Mouse (Mus musculus): ENCODE measurements at regions not wholly inside any gene's neighbourhood (a gene's known extent, or its start where the extent isn't known, plus 50 kb on each side); places are given as distances from the start of the nearest gene placed in this dataset.

DNA sequence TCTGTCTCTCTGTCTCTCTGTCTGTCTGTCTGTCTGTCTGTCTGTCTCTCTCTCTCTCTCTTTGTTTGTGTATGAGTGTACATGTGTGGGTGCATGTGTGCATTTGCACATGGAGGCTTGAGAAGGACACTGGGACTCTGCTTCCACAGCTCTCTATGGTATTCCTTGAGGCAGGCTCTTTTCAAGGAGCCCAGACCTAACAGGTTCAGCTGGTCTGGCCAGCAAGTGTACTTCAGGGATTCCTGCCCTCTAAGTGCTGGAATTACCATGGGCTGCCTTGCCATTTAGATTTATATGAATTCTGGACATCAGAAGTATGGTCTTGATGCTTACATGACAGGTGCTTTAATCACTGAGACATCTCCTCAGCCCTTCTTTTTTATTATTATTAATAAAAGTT, 274.4 kb downstream of the Tmem38b start:
- Histone ChIP-seq H3K4me3 (ENCODE audit: low read depth, low read length) (no peak overlapping the region), H3K36me3 (ENCODE audit: control insufficient read depth, insufficient read depth, low read length) (no peaks in the 10 kb centered on the region), H3K27ac (ENCODE audit: low read depth, low read length) (no peak overlapping the region), H3K9ac (replicated peaks; ENCODE audit: low read depth, low read length) (no peak overlapping the region), H3K4me2 (ENCODE audit: low read depth, low read length) (no peak overlapping the region), H3K27me3 (ENCODE audit: control insufficient read depth, insufficient read depth, low read length) (no peaks in the 10 kb centered on the region), H3K9me3 (ENCODE audit: control insufficient read depth, low read length) (no peaks in the 10 kb centered on the region), H3K4me1 (ENCODE audit: control insufficient read depth, insufficient read depth, low read length) (no peaks in the 10 kb centered on the region)
- ATAC-seq (ENCODE audit: low read depth): no peak

DNA sequence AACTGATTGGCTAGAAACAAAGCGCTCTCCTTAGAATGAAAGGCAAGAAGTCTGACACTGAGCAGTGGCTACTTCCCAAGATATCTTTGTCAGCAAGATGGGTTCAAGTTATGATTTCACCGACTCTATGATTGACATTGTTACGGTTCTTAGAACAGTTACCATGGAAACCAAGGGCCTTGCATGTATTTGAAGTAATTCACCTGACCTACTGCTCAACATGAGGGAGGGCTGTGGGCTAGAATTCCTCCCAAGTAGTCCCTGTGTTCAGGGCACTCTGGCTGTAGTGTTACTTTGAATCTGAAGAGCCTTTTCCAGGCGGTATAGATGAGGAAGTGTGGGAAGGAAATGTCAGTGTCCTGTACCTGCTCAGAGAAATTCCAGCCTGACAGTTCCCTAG, 281.1 kb downstream of the Tmem38b start:
- Histone ChIP-seq H3K36me3 (ENCODE audit: control insufficient read depth, insufficient read depth, low read length) (no peaks in the 10 kb centered on the region), H3K4me2 (ENCODE audit: low read depth, low read length) (no peak overlapping the region), H3K4me3 (ENCODE audit: low read depth, low read length) (no peak overlapping the region), H3K27ac (ENCODE audit: low read depth, low read length) (no peak overlapping the region), H3K4me1 (ENCODE audit: control insufficient read depth, insufficient read depth, low read length) (no peaks in the 10 kb centered on the region), H3K9ac (replicated peaks; ENCODE audit: low read depth, low read length) (no peak overlapping the region), H3K9me3 (ENCODE audit: control insufficient read depth, low read length) (no peaks in the 10 kb centered on the region), H3K27me3 (ENCODE audit: control insufficient read depth, insufficient read depth, low read length) (no peaks in the 10 kb centered on the region)
- 85% methylated on average over 4 of the region's 4 CpGs for WGBS
- no peak for ATAC-seq (ENCODE audit: low read depth)

DNA sequence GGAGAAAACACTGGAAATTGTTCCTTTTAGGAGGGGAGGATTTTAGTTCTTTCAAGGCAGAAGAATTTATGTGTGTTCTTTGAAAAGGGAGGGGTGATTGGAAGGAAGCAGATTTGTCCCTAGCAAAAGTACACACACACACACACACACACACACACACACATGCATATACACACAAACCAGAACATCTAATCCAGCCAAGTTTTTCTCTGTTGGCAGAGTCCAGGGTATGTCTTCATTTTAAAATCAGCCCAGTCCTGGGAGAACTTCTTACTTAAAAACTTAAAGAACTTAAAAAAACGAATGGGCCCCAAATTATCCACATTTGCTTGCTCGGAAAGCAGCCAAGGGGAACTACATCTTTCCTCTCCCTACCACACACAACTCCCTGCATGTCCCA, 290.5 kb downstream of the Tmem38b start:
- H3K9me3 ChIP-seq (ENCODE audit: control insufficient read depth, low read length): no peaks in the 10 kb centered on the region
- H3K27ac ChIP-seq (ENCODE audit: low read depth, low read length): no peak overlapping the region
- WGBS: 72% methylated on average over 2 of the region's 2 CpGs
- no peak overlapping the region for H3K9ac ChIP-seq (replicated peaks; ENCODE audit: low read depth, low read length)
- H3K4me2 ChIP-seq (ENCODE audit: low read depth, low read length): no peak overlapping the region
- no peaks in the 10 kb centered on the region for H3K36me3 ChIP-seq (ENCODE audit: control insufficient read depth, insufficient read depth, low read length)
- no peaks in the 10 kb centered on the region for H3K4me1 ChIP-seq (ENCODE audit: control insufficient read depth, insufficient read depth, low read length)
- no peaks in the 10 kb centered on the region for H3K27me3 ChIP-seq (ENCODE audit: control insufficient read depth, insufficient read depth, low read length)
- no peak for ATAC-seq (ENCODE audit: low read depth)
- H3K4me3 ChIP-seq (ENCODE audit: low read depth, low read length): no peak overlapping the region

DNA sequence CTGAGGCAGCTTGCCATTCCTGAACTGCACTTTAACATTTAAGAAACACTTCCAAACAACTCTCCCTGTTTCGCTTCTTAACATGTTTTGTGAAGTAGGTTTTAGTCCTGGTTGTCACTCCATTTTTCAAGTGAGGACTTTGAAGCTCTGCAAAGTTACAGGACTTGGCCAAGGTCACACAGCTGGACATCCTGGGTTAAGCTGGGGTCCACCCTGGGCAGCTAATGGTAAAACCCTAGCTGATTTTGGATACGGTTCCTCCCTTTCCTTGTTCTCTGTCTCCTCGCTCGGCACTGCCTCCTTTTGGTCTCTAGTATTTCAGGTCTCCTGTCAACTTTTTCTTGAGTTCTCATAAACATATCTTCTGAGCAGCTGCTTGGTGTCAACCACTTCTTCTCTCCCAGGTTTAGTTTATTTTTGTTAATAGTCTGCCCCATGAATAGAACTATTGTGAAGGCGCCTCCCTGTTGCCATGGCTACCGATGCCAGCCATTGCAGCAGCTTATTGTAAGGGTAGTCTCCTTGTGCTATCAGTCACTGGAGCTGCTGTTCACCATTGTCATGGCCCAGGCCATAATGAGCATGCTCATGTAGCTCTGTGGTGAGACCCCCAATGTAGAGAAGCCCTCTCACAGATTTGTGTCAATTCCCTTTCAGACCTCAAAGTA, 292.5 kb downstream of the Tmem38b start:
- Histone ChIP-seq H3K27me3 (ENCODE audit: control insufficient read depth, insufficient read depth, low read length) (no peaks in the 10 kb centered on the region), H3K9ac (replicated peaks; ENCODE audit: low read depth, low read length) (no peak overlapping the region), H3K4me3 (ENCODE audit: low read depth, low read length) (no peak overlapping the region), H3K36me3 (ENCODE audit: control insufficient read depth, insufficient read depth, low read length) (no peaks in the 10 kb centered on the region), H3K4me2 (ENCODE audit: low read depth, low read length) (no peak overlapping the region), H3K4me1 (ENCODE audit: control insufficient read depth, insufficient read depth, low read length) (no peaks in the 10 kb centered on the region), H3K9me3 (ENCODE audit: control insufficient read depth, low read length) (no peaks in the 10 kb centered on the region), H3K27ac (ENCODE audit: low read depth, low read length) (no peak overlapping the region)
- 33% methylated on average over 6 of the region's 6 CpGs for WGBS
- ATAC-seq (ENCODE audit: low read depth): no peak; the same call in 1 of the 2 replicates

DNA sequence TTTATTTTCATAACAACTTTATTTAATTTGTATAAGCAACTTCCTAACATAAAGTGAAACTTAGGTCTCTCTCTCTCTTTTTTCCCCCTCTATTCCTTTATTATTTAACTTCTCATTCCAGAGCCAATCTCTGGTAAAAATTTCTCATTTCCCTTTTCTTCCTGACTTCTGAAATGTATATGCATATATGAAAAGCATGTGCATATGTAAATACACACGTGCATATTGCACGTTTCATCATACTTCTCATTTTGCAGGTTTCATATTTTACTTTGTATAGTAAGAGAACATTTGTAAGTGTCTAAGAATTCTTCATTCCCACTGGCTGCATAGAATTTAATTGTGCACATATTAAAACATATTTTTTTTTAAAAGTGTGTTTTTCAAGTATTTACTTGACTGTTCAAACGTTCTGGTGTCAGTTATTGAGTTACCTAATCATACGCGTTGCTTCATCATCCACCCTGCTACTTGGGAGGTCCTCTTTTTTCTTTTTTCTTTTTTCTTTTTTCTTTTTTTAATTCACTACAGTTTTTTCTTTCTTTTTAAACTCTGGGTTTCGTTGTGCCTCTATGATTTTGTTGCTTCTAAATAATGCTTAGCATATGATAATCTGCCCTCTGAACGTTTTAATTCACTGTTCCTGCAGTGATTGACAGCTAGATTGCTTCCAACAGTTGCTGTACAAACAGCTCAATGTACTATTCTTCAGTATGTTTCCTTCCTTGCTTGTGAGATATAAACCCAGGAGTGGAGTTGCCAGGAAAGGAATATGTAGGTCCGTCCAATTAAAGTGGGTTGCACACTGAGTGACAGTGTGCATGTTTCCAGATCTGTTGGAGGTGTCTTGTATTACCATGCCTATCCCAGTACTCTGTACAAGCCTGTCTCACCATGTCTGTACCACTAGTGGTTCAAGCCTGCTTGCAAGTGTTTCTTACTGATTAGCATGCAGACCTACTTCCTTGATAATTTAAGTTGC, 303.2 kb downstream of the Tmem38b start:
- no peak for ATAC-seq (ENCODE audit: low read depth)
- H3K27me3 ChIP-seq (ENCODE audit: control insufficient read depth, insufficient read depth, low read length): no peaks in the 10 kb centered on the region
- H3K36me3 ChIP-seq (ENCODE audit: control insufficient read depth, insufficient read depth, low read length): no peaks in the 10 kb centered on the region
- H3K9me3 ChIP-seq (ENCODE audit: control insufficient read depth, low read length): no peaks in the 10 kb centered on the region
- H3K4me3 ChIP-seq (ENCODE audit: low read depth, low read length): no peak overlapping the region
- WGBS: 75% methylated on average over 8 of the region's 8 CpGs
- no peak overlapping the region for H3K27ac ChIP-seq (ENCODE audit: low read depth, low read length)
- H3K4me2 ChIP-seq (ENCODE audit: low read depth, low read length): no peak overlapping the region
- H3K4me1 ChIP-seq (ENCODE audit: control insufficient read depth, insufficient read depth, low read length): no peaks in the 10 kb centered on the region
- no peak overlapping the region for H3K9ac ChIP-seq (replicated peaks; ENCODE audit: low read depth, low read length)

DNA sequence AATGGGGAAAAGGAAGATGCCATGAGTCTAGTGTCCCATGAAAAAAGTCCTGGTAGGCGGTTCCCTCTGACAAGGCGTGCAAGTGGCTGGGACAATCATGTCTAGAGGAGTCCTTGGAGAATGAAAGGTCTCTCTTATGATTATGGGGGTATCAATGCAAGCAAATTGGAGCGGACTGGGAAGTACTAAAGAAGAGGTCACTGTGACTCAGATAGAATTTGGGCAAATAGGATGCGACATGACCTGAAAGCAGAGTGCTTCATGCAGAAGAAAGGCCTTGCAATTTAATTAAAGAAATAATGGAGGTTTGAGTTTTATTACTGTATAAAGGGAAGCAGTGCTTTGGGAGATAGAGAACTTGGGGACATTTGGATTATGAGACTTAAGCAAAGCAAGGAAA, 330.3 kb downstream of the Tmem38b start:
- H3K4me1 ChIP-seq (ENCODE audit: control insufficient read depth, insufficient read depth, low read length): no peaks in the 10 kb centered on the region
- H3K4me2 ChIP-seq (ENCODE audit: low read depth, low read length): no peak overlapping the region
- H3K9ac ChIP-seq (replicated peaks; ENCODE audit: low read depth, low read length): no peak overlapping the region
- H3K27ac ChIP-seq (ENCODE audit: low read depth, low read length): no peak overlapping the region
- no peak overlapping the region for H3K4me3 ChIP-seq (ENCODE audit: low read depth, low read length)
- no peaks in the 10 kb centered on the region for H3K9me3 ChIP-seq (ENCODE audit: control insufficient read depth, low read length)
- no peaks in the 10 kb centered on the region for H3K36me3 ChIP-seq (ENCODE audit: control insufficient read depth, insufficient read depth, low read length)
- H3K27me3 ChIP-seq (ENCODE audit: control insufficient read depth, insufficient read depth, low read length): no peaks in the 10 kb centered on the region
- ATAC-seq (ENCODE audit: low read depth): no peak
- WGBS: 97% methylated on average over 4 of the region's 4 CpGs

DNA sequence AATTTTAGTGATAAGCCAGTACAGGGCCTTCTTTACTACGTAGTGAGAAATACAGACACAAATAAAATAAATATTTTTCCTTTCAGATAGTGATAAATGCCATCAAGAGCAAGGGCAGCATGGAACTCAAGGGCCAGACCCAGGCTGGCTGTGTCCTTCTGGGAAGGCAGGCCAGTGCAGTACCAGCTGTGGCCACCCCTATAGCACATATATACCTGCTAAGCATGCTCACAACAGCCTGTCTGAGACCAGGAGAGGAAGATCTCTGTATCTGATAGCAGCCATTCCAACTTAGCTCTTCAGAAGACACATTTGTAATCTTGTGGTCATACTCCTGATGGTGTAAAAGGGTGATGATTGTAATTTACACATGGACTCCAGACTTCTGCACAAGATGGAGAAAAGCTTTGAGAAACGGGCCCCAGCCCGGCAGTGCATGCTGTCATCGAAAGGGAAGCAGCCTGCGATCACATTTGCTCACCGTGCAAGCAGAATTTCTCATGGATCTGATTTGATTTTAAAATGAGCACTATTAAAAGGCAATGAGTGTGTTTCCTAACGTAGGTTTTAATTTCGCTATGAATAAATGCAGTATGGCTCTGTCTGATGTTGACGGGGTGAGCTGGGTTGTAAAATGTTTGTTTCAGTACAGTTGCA, 335.6 kb downstream of the Tmem38b start:
- WGBS: 77% methylated on average over 9 of the region's 9 CpGs
- Histone ChIP-seq H3K4me3 (ENCODE audit: low read depth, low read length) (no peak overlapping the region), H3K9me3 (ENCODE audit: control insufficient read depth, low read length) (no peaks in the 10 kb centered on the region), H3K36me3 (ENCODE audit: control insufficient read depth, insufficient read depth, low read length) (no peaks in the 10 kb centered on the region), H3K9ac (replicated peaks; ENCODE audit: low read depth, low read length) (no peak overlapping the region), H3K27me3 (ENCODE audit: control insufficient read depth, insufficient read depth, low read length) (no peaks in the 10 kb centered on the region), H3K4me2 (ENCODE audit: low read depth, low read length) (no peak overlapping the region), H3K27ac (ENCODE audit: low read depth, low read length) (no peak overlapping the region), H3K4me1 (ENCODE audit: control insufficient read depth, insufficient read depth, low read length) (no peaks in the 10 kb centered on the region)
- ATAC-seq (ENCODE audit: low read depth): no peak

DNA sequence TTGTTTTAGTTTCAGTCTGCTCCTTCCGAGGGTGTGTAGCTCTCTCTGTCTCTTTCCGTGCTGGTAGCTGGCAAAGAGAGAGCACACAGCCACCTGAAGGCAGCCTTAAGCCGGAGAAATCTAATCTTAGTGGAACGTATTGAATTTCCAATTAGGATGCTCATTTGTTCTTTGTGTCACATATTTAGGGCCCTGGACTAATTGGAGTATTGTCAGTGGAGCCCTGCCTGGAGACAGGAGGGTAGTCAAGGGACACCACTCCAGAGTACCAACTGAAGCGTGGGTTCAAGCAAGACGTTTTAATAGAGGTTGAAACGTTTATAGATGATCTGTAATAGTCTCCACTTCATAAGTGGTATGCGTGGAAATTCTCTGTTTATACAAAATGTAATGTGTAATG, 336.5 kb downstream of the Tmem38b start:
- WGBS: 48% methylated on average over 8 of the region's 8 CpGs
- Histone ChIP-seq H3K4me1 (ENCODE audit: control insufficient read depth, insufficient read depth, low read length) (no peaks in the 10 kb centered on the region), H3K9me3 (ENCODE audit: control insufficient read depth, low read length) (no peaks in the 10 kb centered on the region), H3K27me3 (ENCODE audit: control insufficient read depth, insufficient read depth, low read length) (no peaks in the 10 kb centered on the region), H3K9ac (replicated peaks; ENCODE audit: low read depth, low read length) (no peak overlapping the region), H3K4me2 (ENCODE audit: low read depth, low read length) (no peak overlapping the region), H3K36me3 (ENCODE audit: control insufficient read depth, insufficient read depth, low read length) (no peaks in the 10 kb centered on the region), H3K27ac (ENCODE audit: low read depth, low read length) (0 out of 2 replicates have a peak overlapping the region, but pooled peaks have one; percentile 3), H3K4me3 (ENCODE audit: low read depth, low read length) (no peak overlapping the region)
- ATAC-seq (ENCODE audit: low read depth): no peak

Data from neural tube, embryonic 14.5 days (tissue).